Mouse (Mus musculus): ENCODE data around the gene Rad9a. TPM values are rescaled to one million over a fixed set of nuclear protein-coding genes. Genes with fewer than 3 reads are reported as not detected.

The Rad9a gene
- polyA plus RNA-seq, 1 experiment, result 23.2 TPM

GRCm38 (mm10) chr19:4164100-4164499 lies 37.4 kb downstream of the Rad9a start:
- no peak for DNase-seq (ENCODE audit: low spot score)

- DNase-seq (ENCODE audit: low spot score), result no peak
Measured at GRCm38 (mm10) chr19:4163543-4163887, 37.9 kb downstream of the Rad9a start.

- DNase-seq (ENCODE audit: low spot score), result peak; percentile 94
Measured at GRCm38 (mm10) chr19:4162646-4163542, 38.6 kb downstream of the Rad9a start, which contains the start of gene Rps6kb2. Rps6kb2 (minus strand) TSS chr19:4163354.

GRCm38 (mm10) chr19:4159049-4159448 lies 42.4 kb downstream of the Rad9a start:
- no peak for DNase-seq (ENCODE audit: low spot score)

- no peak for DNase-seq (ENCODE audit: low spot score)
Measured at GRCm38 (mm10) chr19:4156771-4157170, 44.7 kb downstream of the Rad9a start.

- DNase-seq (ENCODE audit: low spot score), result no peak
Measured at GRCm38 (mm10) chr19:4156073-4156579, 45.3 kb downstream of the Rad9a start.

- DNase-seq (ENCODE audit: low spot score), result no peak
Measured at GRCm38 (mm10) chr19:4155223-4156072, 46.0 kb downstream of the Rad9a start.

- no peak for DNase-seq (ENCODE audit: low spot score)
Measured at GRCm38 (mm10) chr19:4154437-4155222, 46.8 kb downstream of the Rad9a start.

- DNase-seq (ENCODE audit: low spot score), result no peak
Measured at GRCm38 (mm10) chr19:4153232-4153654, 48.2 kb downstream of the Rad9a start, which contains the start of gene Ptprcap. Ptprcap (plus strand) TSS chr19:4153604.

- no peak for DNase-seq (ENCODE audit: low spot score)
Measured at GRCm38 (mm10) chr19:4152445-4153231, 48.8 kb downstream of the Rad9a start.

GRCm38 (mm10) chr19:4151898-4152297 lies 49.6 kb downstream of the Rad9a start:
- no peak for DNase-seq (ENCODE audit: low spot score)

- DNase-seq (ENCODE audit: low spot score), result no peak
Measured at GRCm38 (mm10) chr19:4151488-4151860, 50.0 kb downstream of the Rad9a start.

GRCm38 (mm10) chr19:4150567-4151487 lies 50.6 kb downstream of the Rad9a start:
- no peak for DNase-seq (ENCODE audit: low spot score)

GRCm38 (mm10) chr19:4149764-4150461 lies 51.5 kb downstream of the Rad9a start:
- no peak for DNase-seq (ENCODE audit: low spot score)

GRCm38 (mm10) chr19:4149283-4149682 lies 52.2 kb downstream of the Rad9a start:
- no peak for DNase-seq (ENCODE audit: low spot score)

- no peak for DNase-seq (ENCODE audit: low spot score)
Measured at GRCm38 (mm10) chr19:4148819-4149218, 52.6 kb downstream of the Rad9a start.

- DNase-seq (ENCODE audit: low spot score), result peak; percentile 92
Measured at GRCm38 (mm10) chr19:4148491-4148806, 53.0 kb downstream of the Rad9a start, which contains the start of gene Coro1b. Coro1b (plus strand) TSS chr19:4148619.

GRCm38 (mm10) chr19:4147782-4148490 lies 53.5 kb downstream of the Rad9a start:
- DNase-seq (ENCODE audit: low spot score), result no peak
